Mouse (Mus musculus): ENCODE results near the gene Rab6a. TPM values are rescaled to one million over a fixed set of nuclear protein-coding genes. Genes with fewer than 3 reads are reported as not detected.
"Not testable (repeated sequence)": the region's sequence is repeated elsewhere in the genome, so short reads cannot be mapped to it uniquely, and the experiment has no call there.

The Rab6a gene
- polyA plus RNA-seq (2015; fragmentation: Nextera tagmentation; extraction: Ambion mirVana): 209 and 217 TPM in 2 replicates

DNA sequence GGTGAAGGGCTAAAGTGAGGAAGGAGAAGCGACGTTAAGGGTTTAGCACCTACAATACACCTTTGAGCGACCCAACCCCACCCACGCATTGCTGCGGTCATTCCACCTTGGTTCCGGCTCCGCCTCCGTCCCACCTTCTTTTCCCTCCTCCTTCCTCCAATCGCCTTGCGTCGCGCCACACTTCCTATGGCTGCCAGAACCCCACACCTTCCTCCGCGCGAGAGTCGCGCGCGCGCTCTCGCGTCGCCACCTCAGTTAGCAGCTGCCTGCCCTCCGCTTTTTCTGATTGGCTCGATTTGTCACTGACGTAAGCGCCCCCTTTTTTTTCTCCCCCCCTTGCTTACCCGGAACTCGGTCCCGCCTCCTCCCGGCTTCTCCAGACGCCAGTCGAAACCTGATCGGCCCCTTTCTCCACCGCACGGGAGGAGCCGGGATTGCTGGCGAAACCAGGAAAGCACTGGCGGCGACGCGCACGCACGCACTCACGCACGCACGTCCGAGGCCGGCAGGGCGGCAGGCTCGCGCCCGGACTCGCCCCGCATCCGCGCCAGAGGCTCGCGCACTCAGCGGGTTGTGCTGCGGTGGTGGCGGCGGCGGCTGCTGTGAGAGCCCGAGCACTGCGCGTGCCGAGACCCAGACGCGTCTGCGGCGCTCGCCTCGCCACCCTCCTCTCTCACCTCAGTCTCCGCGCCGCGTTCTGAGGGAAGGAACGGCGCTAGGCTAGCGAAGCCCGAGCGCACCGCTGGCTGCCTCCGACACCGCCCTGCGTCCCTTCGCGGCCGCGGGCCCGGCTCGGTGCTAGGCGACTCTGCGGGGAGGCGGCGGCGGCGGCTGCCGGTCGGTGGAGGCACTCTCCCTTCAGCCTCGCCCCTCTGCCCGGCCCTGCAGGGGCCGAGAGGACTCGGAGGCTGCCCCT, at the start of gene Rab6a:
Gene Rab6a (plus strand): TSS at position 197 of the 916 bp plus-strand sequence.
- H3K4me2 ChIP-seq (ENCODE audit: low read length): peak within 1 kb of the TSS; percentile 77

DNA sequence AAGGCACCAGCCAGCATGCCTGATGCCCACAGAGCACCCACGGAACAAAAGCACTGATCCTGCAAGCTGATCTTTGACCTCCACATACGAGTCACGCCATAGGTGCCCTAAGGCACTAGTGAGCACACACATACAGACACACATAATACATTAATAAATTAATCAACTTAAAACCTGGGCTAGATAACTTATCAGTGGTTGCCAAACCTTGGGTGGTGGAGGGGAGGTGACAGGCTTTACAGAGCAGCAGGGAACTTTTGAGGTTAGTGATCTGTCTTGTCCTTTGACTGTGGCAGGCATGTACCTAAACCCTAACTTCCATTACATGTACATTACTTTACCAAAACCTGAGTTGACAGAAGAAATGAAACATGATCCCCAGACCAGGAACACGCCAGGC, 47.9 kb upstream of the Rab6a start:
- no peak overlapping the region for H3K4me2 ChIP-seq (ENCODE audit: low read length)
- ATAC-seq: no peak
- H3K9ac ChIP-seq (replicated peaks; ENCODE audit: low read depth, low read length): no peak overlapping the region
- WGBS: 88% methylated on average over 4 of the region's 4 CpGs
- H3K27ac ChIP-seq (ENCODE audit: low read length): no peak overlapping the region
- no peaks in the 10 kb centered on the region for H3K36me3 ChIP-seq (ENCODE audit: control insufficient read depth, insufficient read depth)
- H3K4me3 ChIP-seq (replicated peaks; ENCODE audit: low read length): no peak overlapping the region
- peaks cover 19% of the 10 kb centered on the region for H3K4me1 ChIP-seq (replicated peaks; ENCODE audit: control insufficient read depth, insufficient read depth, low read length)
- no peaks in the 10 kb centered on the region for H3K27me3 ChIP-seq (replicated peaks; ENCODE audit: control insufficient read depth, insufficient read depth, low read length)
- H3K9me3 ChIP-seq (ENCODE audit: control insufficient read depth, low read length): no peaks in the 10 kb centered on the region

More for the DNA sequence above, at the start of gene Rab6a:
- peaks cover 8% of the 10 kb centered on the region for H3K4me1 ChIP-seq (replicated peaks; ENCODE audit: control insufficient read depth, insufficient read depth, low read length)
- WGBS: under 1% methylated on average over 103 of the region's 105 CpGs
- H3K27me3 ChIP-seq (replicated peaks; ENCODE audit: control insufficient read depth, insufficient read depth, low read length): no peaks in the 10 kb centered on the region; the same call in 1 of the 2 replicates
- peak; percentile 98 for ATAC-seq
- H3K36me3 ChIP-seq (ENCODE audit: control insufficient read depth, insufficient read depth): no peaks in the 10 kb centered on the region
- H3K4me3 ChIP-seq (replicated peaks; ENCODE audit: low read length): peak within 1 kb of the TSS; percentile 93
- peak within 1 kb of the TSS; percentile 100 for H3K9ac ChIP-seq (replicated peaks; ENCODE audit: low read depth, low read length)
- H3K27ac ChIP-seq (ENCODE audit: low read length): peak within 1 kb of the TSS; percentile 99
- no peaks in the 10 kb centered on the region for H3K9me3 ChIP-seq (ENCODE audit: control insufficient read depth, low read length)

DNA sequence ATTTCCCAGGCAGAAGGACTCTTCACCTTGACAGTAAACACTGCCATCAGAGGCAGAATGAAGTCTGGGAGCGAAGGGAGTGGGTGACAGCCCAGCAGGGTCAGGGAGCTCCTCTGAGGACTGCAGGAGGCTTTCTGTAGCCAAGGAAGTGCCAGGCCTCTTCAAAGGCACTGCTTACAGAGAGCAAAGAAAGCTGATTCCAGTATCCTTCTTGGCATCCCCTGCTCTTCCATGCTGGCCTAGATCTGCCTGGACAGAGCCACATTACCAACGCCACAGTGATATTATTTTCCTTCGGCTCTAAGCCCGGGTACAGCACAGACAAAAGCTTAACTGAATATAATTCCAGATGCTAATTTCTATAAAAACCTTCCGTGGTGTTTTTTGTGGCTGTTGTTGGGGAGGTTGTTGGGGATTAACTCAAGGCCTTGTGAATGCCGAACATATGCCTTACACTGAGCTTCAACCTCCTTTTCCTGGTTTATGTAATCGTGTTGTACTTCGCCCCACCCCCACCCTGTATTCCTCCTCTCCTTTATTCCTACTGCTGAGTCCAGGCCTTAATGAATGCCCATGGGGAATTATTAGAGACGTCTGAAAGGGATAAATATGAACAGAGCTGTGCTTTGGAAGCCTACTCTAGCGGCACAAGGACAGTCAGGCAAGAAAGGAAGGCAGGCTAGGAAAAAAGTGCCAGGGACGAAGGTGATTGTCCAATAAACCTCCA, 45.2 kb upstream of the Rab6a start:
- Histone ChIP-seq H3K4me1 (replicated peaks; ENCODE audit: control insufficient read depth, insufficient read depth, low read length) (0 out of 2 replicates have a peak, but pooled peaks cover 3% of the 10 kb centered on the region), H3K4me2 (ENCODE audit: low read length) (no peak overlapping the region), H3K9ac (replicated peaks; ENCODE audit: low read depth, low read length) (no peak overlapping the region), H3K27me3 (replicated peaks; ENCODE audit: control insufficient read depth, insufficient read depth, low read length) (no peaks in the 10 kb centered on the region), H3K4me3 (replicated peaks; ENCODE audit: low read length) (no peak overlapping the region), H3K27ac (ENCODE audit: low read length) (no peak overlapping the region), H3K9me3 (ENCODE audit: control insufficient read depth, low read length) (no peaks in the 10 kb centered on the region), H3K36me3 (ENCODE audit: control insufficient read depth, insufficient read depth) (no peaks in the 10 kb centered on the region)
- WGBS: 46% methylated on average over 11 of the region's 11 CpGs
- ATAC-seq: no peak

DNA sequence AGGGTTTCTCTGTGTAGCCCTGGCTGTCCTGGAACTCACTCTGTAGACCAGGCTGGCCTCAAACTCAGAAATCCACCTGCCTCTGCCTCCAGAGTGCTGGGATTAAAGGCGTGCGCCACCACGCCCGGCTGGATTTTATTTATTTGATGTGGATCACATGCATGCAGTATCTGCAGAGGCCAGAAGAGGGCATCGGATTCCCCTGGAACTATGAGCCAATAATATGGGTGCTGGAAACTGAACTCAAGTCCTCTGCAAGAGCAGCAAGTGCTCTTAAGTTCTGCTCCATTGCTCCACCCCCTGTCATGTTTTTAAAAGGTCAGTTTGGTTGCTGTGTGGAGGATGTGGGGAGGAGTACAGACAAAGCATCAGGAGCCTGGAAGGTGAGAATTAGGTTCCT, 40.0 kb upstream of the Rab6a start:
- H3K4me3 ChIP-seq (replicated peaks; ENCODE audit: low read length); H3K9me3 ChIP-seq (ENCODE audit: control insufficient read depth, low read length); H3K4me2 ChIP-seq (ENCODE audit: low read length); H3K27me3 ChIP-seq (replicated peaks; ENCODE audit: control insufficient read depth, insufficient read depth, low read length); H3K36me3 ChIP-seq (ENCODE audit: control insufficient read depth, insufficient read depth); ATAC-seq; H3K27ac ChIP-seq (ENCODE audit: low read length); H3K9ac ChIP-seq (replicated peaks; ENCODE audit: low read depth, low read length); H3K4me1 ChIP-seq (replicated peaks; ENCODE audit: control insufficient read depth, insufficient read depth, low read length): not testable (repeated sequence)
- WGBS: 79% methylated on average over 5 of the region's 5 CpGs

DNA sequence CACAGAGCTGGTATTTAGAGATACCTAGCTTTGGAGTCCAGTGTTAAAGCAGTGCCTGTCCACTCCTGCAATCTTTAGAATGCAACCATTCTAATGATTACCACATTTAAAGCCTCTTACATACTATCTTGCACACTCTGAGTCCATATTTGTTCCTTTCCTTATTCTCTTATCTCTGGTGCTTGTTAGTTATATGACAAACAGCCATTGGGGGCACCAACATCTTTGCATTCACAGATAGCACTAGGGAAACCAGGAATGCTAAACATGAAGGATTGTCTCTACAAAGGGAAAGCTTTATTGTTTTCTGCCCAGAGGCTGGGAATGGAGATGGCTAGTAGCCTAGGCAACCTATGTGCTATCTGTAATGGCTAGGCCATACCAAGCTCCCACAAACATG, 37.3 kb upstream of the Rab6a start:
- Histone ChIP-seq H3K4me1 (replicated peaks; ENCODE audit: control insufficient read depth, insufficient read depth, low read length) (no peaks in the 10 kb centered on the region), H3K36me3 (ENCODE audit: control insufficient read depth, insufficient read depth) (0 out of 2 replicates have a peak, but pooled peaks cover 2% of the 10 kb centered on the region), H3K9ac (replicated peaks; ENCODE audit: low read depth, low read length) (no peak overlapping the region), H3K27ac (ENCODE audit: low read length) (no peak overlapping the region), H3K9me3 (ENCODE audit: control insufficient read depth, low read length) (no peaks in the 10 kb centered on the region), H3K27me3 (replicated peaks; ENCODE audit: control insufficient read depth, insufficient read depth, low read length) (no peaks in the 10 kb centered on the region), H3K4me2 (ENCODE audit: low read length) (no peak overlapping the region), H3K4me3 (replicated peaks; ENCODE audit: low read length) (no peak overlapping the region)
- ATAC-seq: no peak

DNA sequence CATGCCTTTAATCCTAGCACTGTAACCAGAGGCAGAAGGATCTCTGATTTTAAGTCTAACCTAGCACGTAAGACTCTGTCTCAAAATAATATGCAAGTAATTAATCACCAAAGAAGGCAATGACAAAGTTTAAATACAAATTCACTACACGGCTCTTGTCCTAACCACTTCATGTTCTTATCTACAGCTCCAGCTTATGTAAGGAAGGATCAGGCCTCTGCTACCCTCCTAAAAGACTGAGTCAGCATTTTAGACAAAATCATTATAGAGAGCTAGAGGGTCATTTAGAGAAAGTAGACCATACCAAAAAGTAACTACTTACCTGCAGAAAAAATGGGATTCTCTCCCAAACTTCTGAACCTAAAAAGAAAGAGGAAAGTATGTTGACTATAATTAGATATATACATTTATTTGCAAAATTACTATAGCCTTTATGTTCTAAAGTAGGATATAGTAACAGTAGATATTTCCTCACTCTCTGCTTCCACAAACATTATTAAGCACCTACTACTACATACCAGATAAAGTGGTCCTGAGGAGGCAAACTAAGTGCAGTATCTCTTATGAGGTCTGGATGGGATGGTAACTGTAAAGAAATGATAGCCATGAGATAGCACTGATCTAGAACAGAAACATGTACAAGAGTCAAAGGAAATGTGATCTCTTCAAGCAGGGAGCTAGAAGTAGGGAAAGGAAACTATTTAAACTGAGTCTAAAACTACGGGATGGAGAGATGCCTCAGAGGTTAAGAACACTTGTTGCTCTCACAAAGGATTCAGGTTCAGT, 36.1 kb upstream of the Rab6a start:
- Histone ChIP-seq H3K9ac (replicated peaks; ENCODE audit: low read depth, low read length) (no peak overlapping the region), H3K4me1 (replicated peaks; ENCODE audit: control insufficient read depth, insufficient read depth, low read length) (no peaks in the 10 kb centered on the region), H3K27me3 (replicated peaks; ENCODE audit: control insufficient read depth, insufficient read depth, low read length) (no peaks in the 10 kb centered on the region), H3K9me3 (ENCODE audit: control insufficient read depth, low read length) (no peaks in the 10 kb centered on the region), H3K36me3 (ENCODE audit: control insufficient read depth, insufficient read depth) (0 out of 2 replicates have a peak, but pooled peaks cover 2% of the 10 kb centered on the region), H3K4me2 (ENCODE audit: low read length) (no peak overlapping the region), H3K27ac (ENCODE audit: low read length) (no peak overlapping the region), H3K4me3 (replicated peaks; ENCODE audit: low read length) (no peak overlapping the region)
- no peak for ATAC-seq
- 93% methylated on average over 3 of the region's 3 CpGs for WGBS

DNA sequence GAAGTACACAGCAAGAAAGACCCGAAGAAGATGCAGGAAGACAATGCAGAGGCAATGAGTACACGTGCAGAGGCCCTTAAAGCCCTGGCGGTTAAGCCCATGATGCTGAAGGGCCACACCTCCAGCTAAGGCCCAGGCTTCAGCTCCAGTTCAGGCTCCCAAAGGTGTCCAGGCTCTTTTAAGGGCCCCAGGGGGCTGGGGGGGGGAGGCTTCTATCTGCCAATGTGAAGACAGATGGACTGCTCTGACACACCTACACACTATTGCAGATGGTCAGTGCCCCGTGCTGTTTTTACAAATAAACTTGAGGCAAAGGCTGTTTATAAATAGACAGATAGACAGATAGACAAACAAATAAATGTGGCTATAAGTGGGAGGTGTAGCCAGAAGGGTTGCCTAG, 35.1 kb upstream of the Rab6a start:
- no peak overlapping the region for H3K4me3 ChIP-seq (replicated peaks; ENCODE audit: low read length)
- H3K4me2 ChIP-seq (ENCODE audit: low read length): no peak overlapping the region
- no peak for ATAC-seq
- 86% methylated on average over 4 of the region's 4 CpGs for WGBS
- no peak overlapping the region for H3K9ac ChIP-seq (replicated peaks; ENCODE audit: low read depth, low read length)
- H3K27me3 ChIP-seq (replicated peaks; ENCODE audit: control insufficient read depth, insufficient read depth, low read length): no peaks in the 10 kb centered on the region
- H3K27ac ChIP-seq (ENCODE audit: low read length): no peak overlapping the region
- no peaks in the 10 kb centered on the region for H3K4me1 ChIP-seq (replicated peaks; ENCODE audit: control insufficient read depth, insufficient read depth, low read length)
- H3K36me3 ChIP-seq (ENCODE audit: control insufficient read depth, insufficient read depth): 0 out of 2 replicates have a peak, but pooled peaks cover 2% of the 10 kb centered on the region
- H3K9me3 ChIP-seq (ENCODE audit: control insufficient read depth, low read length): no peaks in the 10 kb centered on the region

DNA sequence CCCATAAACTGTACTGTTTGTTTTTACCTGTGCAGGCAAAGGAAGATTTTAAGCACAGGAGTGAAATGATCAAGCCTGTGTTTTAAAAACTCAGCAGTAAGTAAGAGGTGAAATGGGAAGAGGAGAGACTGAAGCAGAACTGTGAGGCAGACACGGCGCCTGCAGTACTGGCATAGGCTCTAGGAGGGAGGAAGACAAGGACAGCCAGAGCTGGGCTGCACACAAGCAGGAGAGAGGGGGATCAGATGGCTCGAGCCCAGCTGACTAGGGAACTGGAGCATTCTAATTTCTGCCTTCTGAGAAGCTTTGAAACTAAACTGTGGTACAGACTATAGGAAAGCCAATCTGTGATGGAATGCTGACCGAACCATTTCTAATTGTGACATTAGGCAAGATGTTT, 34.5 kb upstream of the Rab6a start:
- Histone ChIP-seq H3K27ac (ENCODE audit: low read length) (no peak overlapping the region), H3K9ac (replicated peaks; ENCODE audit: low read depth, low read length) (no peak overlapping the region), H3K9me3 (ENCODE audit: control insufficient read depth, low read length) (no peaks in the 10 kb centered on the region), H3K4me3 (replicated peaks; ENCODE audit: low read length) (no peak overlapping the region), H3K4me1 (replicated peaks; ENCODE audit: control insufficient read depth, insufficient read depth, low read length) (no peaks in the 10 kb centered on the region), H3K4me2 (ENCODE audit: low read length) (no peak overlapping the region), H3K27me3 (replicated peaks; ENCODE audit: control insufficient read depth, insufficient read depth, low read length) (no peaks in the 10 kb centered on the region), H3K36me3 (ENCODE audit: control insufficient read depth, insufficient read depth) (0 out of 2 replicates have a peak, but pooled peaks cover 2% of the 10 kb centered on the region)
- WGBS: 80% methylated on average over 4 of the region's 4 CpGs
- no peak for ATAC-seq

DNA sequence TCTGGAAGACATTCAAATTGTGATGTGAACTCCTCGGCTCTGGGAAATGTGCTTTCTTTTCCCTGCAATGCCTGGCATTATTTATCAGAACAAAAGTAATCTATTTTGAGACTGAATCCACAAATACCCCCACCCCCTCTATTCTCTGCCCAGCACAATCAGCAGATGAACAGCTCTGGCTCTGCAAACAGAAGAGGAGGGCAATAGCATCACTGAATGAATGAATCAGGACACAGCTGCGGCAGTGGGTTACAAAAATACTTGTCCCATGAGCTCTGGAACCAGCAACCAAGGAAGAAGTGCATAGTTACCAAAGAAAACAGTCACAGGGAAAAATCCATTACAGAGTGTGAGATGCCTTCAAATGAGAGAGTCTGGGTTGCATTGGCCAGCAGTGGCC, 28.4 kb upstream of the Rab6a start:
- WGBS: 53% methylated on average over 2 of the region's 2 CpGs
- no peak for ATAC-seq
- Histone ChIP-seq H3K4me3 (replicated peaks; ENCODE audit: low read length) (no peak overlapping the region), H3K4me2 (ENCODE audit: low read length) (no peak overlapping the region), H3K27me3 (replicated peaks; ENCODE audit: control insufficient read depth, insufficient read depth, low read length) (no peaks in the 10 kb centered on the region), H3K4me1 (replicated peaks; ENCODE audit: control insufficient read depth, insufficient read depth, low read length) (peaks cover 5% of the 10 kb centered on the region; the same call in 1 of the 2 replicates), H3K9ac (replicated peaks; ENCODE audit: low read depth, low read length) (no peak overlapping the region), H3K9me3 (ENCODE audit: control insufficient read depth, low read length) (no peaks in the 10 kb centered on the region), H3K36me3 (ENCODE audit: control insufficient read depth, insufficient read depth) (no peaks in the 10 kb centered on the region), H3K27ac (ENCODE audit: low read length) (no peak overlapping the region)

All from forebrain, embryonic 16.5 days (tissue).